Mouse (Mus musculus): ENCODE results near the gene Shf. TPM values are rescaled to one million over a fixed set of nuclear protein-coding genes. Genes with fewer than 3 reads are reported as not detected.

Gene Shf
- total and polyA plus RNA-seq, 3 experiments: 0.22 to 0.27 TPM; not detected in 1

- no peak for ATAC-seq (ENCODE audit: extremely low read depth, insufficient number of reproducible peaks, low FRiP score, poor library complexity, severe bottlenecking)
- Histone ChIP-seq H3K9me3 (replicated peaks) (no peaks in the 10 kb centered on the region), H3K27me3 (ENCODE audit: insufficient read depth, low read length) (peaks cover 44% of the 10 kb centered on the region), H3K36me3 (replicated peaks) (no peaks in the 10 kb centered on the region), H3K4me1 (ENCODE audit: insufficient read depth, low read depth, low read length) (peaks cover 8% of the 10 kb centered on the region), H3K4me3 (ENCODE audit: low read depth, low read length) (no peak overlapping the region)
- TF ChIP-seq GATA1 (IDR thresholded peaks at IDR 0.05; ENCODE audit: borderline replicate concordance, low read length) (no peak), CTCF (IDR thresholded peaks at IDR 0.05; ENCODE audit: low read depth, low read length) (no peak), POLR2AphosphoS5 (IDR thresholded peaks at IDR 0.05; ENCODE audit: insufficient replicate concordance, low read depth, low read length) (no peak), GATA2 (IDR thresholded peaks at IDR 0.05; ENCODE audit: borderline replicate concordance, low read depth, low read length) (no peak), TAL1 (conservative IDR thresholded peaks at IDR 0.05; ENCODE audit: low read depth, low read length) (no peak)
- DNase-seq (ENCODE audit: low spot score): no peak
Measured at GRCm38 (mm10) chr2:122304544-122304943, 64.4 kb downstream of the Shf start.

- peak; percentile 56 for DNase-seq (ENCODE audit: low spot score)
- H3K4me1 ChIP-seq (ENCODE audit: insufficient read depth, low read depth, low read length): peaks cover 8% of the 10 kb centered on the region
- peak; percentile 32 for TF ChIP-seq CTCF (IDR thresholded peaks at IDR 0.05; ENCODE audit: low read depth, low read length)
- no peak for TF ChIP-seq GATA2 (IDR thresholded peaks at IDR 0.05; ENCODE audit: borderline replicate concordance, low read depth, low read length)
Measured at GRCm38 (mm10) chr2:122302574-122303241, 66.3 kb downstream of the Shf start.

GRCm38 (mm10) chr2:122301921-122302573 is 66.9 kb downstream of the Shf start:
- H3K27me3 ChIP-seq (ENCODE audit: insufficient read depth, low read length): peaks cover 66% of the 10 kb centered on the region
- TF ChIP-seq TAL1 (conservative IDR thresholded peaks at IDR 0.05; ENCODE audit: low read depth, low read length) (no peak), GATA2 (IDR thresholded peaks at IDR 0.05; ENCODE audit: borderline replicate concordance, low read depth, low read length) (no peak), POLR2AphosphoS5 (IDR thresholded peaks at IDR 0.05; ENCODE audit: insufficient replicate concordance, low read depth, low read length) (no peak), CTCF (IDR thresholded peaks at IDR 0.05; ENCODE audit: low read depth, low read length) (no peak), GATA1 (IDR thresholded peaks at IDR 0.05; ENCODE audit: borderline replicate concordance, low read length) (no peak)
- H3K4me1 ChIP-seq (ENCODE audit: insufficient read depth, low read depth, low read length): peaks cover 8% of the 10 kb centered on the region
- ATAC-seq (ENCODE audit: extremely low read depth, insufficient number of reproducible peaks, low FRiP score, poor library complexity, severe bottlenecking) (no peak), DNase-seq (ENCODE audit: low spot score) (no peak)
- H3K4me3 ChIP-seq (ENCODE audit: low read depth, low read length): no peak overlapping the region
- no peaks in the 10 kb centered on the region for H3K9me3 ChIP-seq (replicated peaks)
- no peaks in the 10 kb centered on the region for H3K36me3 ChIP-seq (replicated peaks)

More at GRCm38 (mm10) chr2:122302574-122303241, 66.3 kb downstream of the Shf start:
- no peaks in the 10 kb centered on the region for H3K9me3 ChIP-seq (replicated peaks)
- H3K4me3 ChIP-seq (ENCODE audit: low read depth, low read length): no peak overlapping the region
- H3K27me3 ChIP-seq (ENCODE audit: insufficient read depth, low read length): peaks cover 59% of the 10 kb centered on the region
- peak; percentile 75 for ATAC-seq (ENCODE audit: extremely low read depth, insufficient number of reproducible peaks, low FRiP score, poor library complexity, severe bottlenecking)
- H3K36me3 ChIP-seq (replicated peaks): no peaks in the 10 kb centered on the region

GRCm38 (mm10) chr2:122301081-122301920 is 67.7 kb downstream of the Shf start:
- Histone ChIP-seq H3K9me3 (replicated peaks) (no peaks in the 10 kb centered on the region), H3K4me1 (ENCODE audit: insufficient read depth, low read depth, low read length) (peaks cover 8% of the 10 kb centered on the region), H3K4me3 (ENCODE audit: low read depth, low read length) (no peak overlapping the region), H3K36me3 (replicated peaks) (no peaks in the 10 kb centered on the region), H3K27me3 (ENCODE audit: insufficient read depth, low read length) (peaks cover 62% of the 10 kb centered on the region)
- TF ChIP-seq CTCF (IDR thresholded peaks at IDR 0.05; ENCODE audit: low read depth, low read length) (no peak), GATA1 (IDR thresholded peaks at IDR 0.05; ENCODE audit: borderline replicate concordance, low read length) (no peak), GATA2 (IDR thresholded peaks at IDR 0.05; ENCODE audit: borderline replicate concordance, low read depth, low read length) (no peak), TAL1 (conservative IDR thresholded peaks at IDR 0.05; ENCODE audit: low read depth, low read length) (no peak)
- ATAC-seq (ENCODE audit: extremely low read depth, insufficient number of reproducible peaks, low FRiP score, poor library complexity, severe bottlenecking) (no peak), DNase-seq (ENCODE audit: low spot score) (no peak)

GRCm38 (mm10) chr2:122300656-122301020 is 68.3 kb downstream of the Shf start:
- Histone ChIP-seq H3K4me3 (ENCODE audit: low read depth, low read length) (no peak overlapping the region), H3K9me3 (replicated peaks) (no peaks in the 10 kb centered on the region), H3K4me1 (ENCODE audit: insufficient read depth, low read depth, low read length) (peaks cover 8% of the 10 kb centered on the region), H3K36me3 (replicated peaks) (no peaks in the 10 kb centered on the region), H3K27me3 (ENCODE audit: insufficient read depth, low read length) (peaks cover 61% of the 10 kb centered on the region)
- ATAC-seq (ENCODE audit: extremely low read depth, insufficient number of reproducible peaks, low FRiP score, poor library complexity, severe bottlenecking) (no peak), DNase-seq (ENCODE audit: low spot score) (no peak)
- no peak for TF ChIP-seq GATA1 (IDR thresholded peaks at IDR 0.05; ENCODE audit: borderline replicate concordance, low read length)

- peaks cover 8% of the 10 kb centered on the region for H3K4me1 ChIP-seq (ENCODE audit: insufficient read depth, low read depth, low read length)
- no peaks in the 10 kb centered on the region for H3K36me3 ChIP-seq (replicated peaks)
- ATAC-seq (ENCODE audit: extremely low read depth, insufficient number of reproducible peaks, low FRiP score, poor library complexity, severe bottlenecking): no peak
- TF ChIP-seq GATA2 (IDR thresholded peaks at IDR 0.05; ENCODE audit: borderline replicate concordance, low read depth, low read length): no peak
- no peak for TF ChIP-seq CTCF (IDR thresholded peaks at IDR 0.05; ENCODE audit: low read depth, low read length)
- no peak for TF ChIP-seq TAL1 (conservative IDR thresholded peaks at IDR 0.05; ENCODE audit: low read depth, low read length)
- no peak for TF ChIP-seq GATA1 (IDR thresholded peaks at IDR 0.05; ENCODE audit: borderline replicate concordance, low read length)
- no peak for TF ChIP-seq POLR2AphosphoS5 (IDR thresholded peaks at IDR 0.05; ENCODE audit: insufficient replicate concordance, low read depth, low read length)
- peaks cover 58% of the 10 kb centered on the region for H3K27me3 ChIP-seq (ENCODE audit: insufficient read depth, low read length)
- H3K4me3 ChIP-seq (ENCODE audit: low read depth, low read length): no peak overlapping the region
- H3K9me3 ChIP-seq (replicated peaks): no peaks in the 10 kb centered on the region
- no peak for DNase-seq (ENCODE audit: low spot score)
Measured at GRCm38 (mm10) chr2:122299911-122300655, 68.9 kb downstream of the Shf start.

Other genes starting within 250 kb of the Shf start
- 996 and 1,120 TPM in 2 replicates for gene B2m, start 221.5 kb downstream of the Shf start, total RNA-seq (2014; fragmentation: Nextera tagmentation)
- 2,007 and 2,025 TPM in 2 replicates for gene B2m, start 221.5 kb downstream of the Shf start, total RNA-seq (2017)
- gene B2m, start 221.5 kb downstream of the Shf start, polyA plus RNA-seq (2012): 28.8 and 29.6 TPM in 2 replicates
- gene Trim69, start 208.5 kb downstream of the Shf start, total RNA-seq (2014; fragmentation: Nextera tagmentation): not detected in 2 replicates
- gene Trim69, start 208.5 kb downstream of the Shf start, total RNA-seq (2017): not detected in 2 replicates
- gene Trim69, start 208.5 kb downstream of the Shf start, polyA plus RNA-seq (2012): not detected in 2 replicates
- gene Patl2, start 183.0 kb downstream of the Shf start, total RNA-seq (2014; fragmentation: Nextera tagmentation): 1.1 and 1.9 TPM in 2 replicates
- gene Patl2, start 183.0 kb downstream of the Shf start, total RNA-seq (2017): 13.7 and 14.5 TPM in 2 replicates
- gene Patl2, start 183.0 kb downstream of the Shf start, polyA plus RNA-seq (2012): 0.04 and 0.09 TPM in 2 replicates
- not detected in 2 replicates for gene Terb2, start 182.9 kb downstream of the Shf start, total RNA-seq (2014; fragmentation: Nextera tagmentation)
- gene Terb2, start 182.9 kb downstream of the Shf start, total RNA-seq (2017): not detected in 2 replicates
- gene Terb2, start 182.9 kb downstream of the Shf start, polyA plus RNA-seq (2012): not detected in 2 replicates
- gene Sord, start 134.4 kb downstream of the Shf start, total RNA-seq (2014; fragmentation: Nextera tagmentation): 211 and 213 TPM in 2 replicates
- gene Sord, start 134.4 kb downstream of the Shf start, total RNA-seq (2017): 230 and 241 TPM in 2 replicates
- 91.7 and 102 TPM in 2 replicates for gene Sord, start 134.4 kb downstream of the Shf start, polyA plus RNA-seq (2012)
- not detected in 2 replicates for gene Duox2, start 70.7 kb downstream of the Shf start, total RNA-seq (2014; fragmentation: Nextera tagmentation)
- 0.16 TPM in 1 of 2 replicates, not detected in the other for gene Duox2, start 70.7 kb downstream of the Shf start, total RNA-seq (2017)
- gene Duox2, start 70.7 kb downstream of the Shf start, polyA plus RNA-seq (2012): not detected in 2 replicates
- not detected in 2 replicates for gene Duoxa2, start 70.3 kb downstream of the Shf start, total RNA-seq (2014; fragmentation: Nextera tagmentation)
- 0.16 TPM in 1 of 2 replicates, not detected in the other for gene Duoxa2, start 70.3 kb downstream of the Shf start, total RNA-seq (2017)
- not detected in 2 replicates for gene Duoxa2, start 70.3 kb downstream of the Shf start, polyA plus RNA-seq (2012)
- not detected in 2 replicates for gene Duoxa1, start 55.4 kb downstream of the Shf start, total RNA-seq (2014; fragmentation: Nextera tagmentation)
- gene Duoxa1, start 55.4 kb downstream of the Shf start, total RNA-seq (2017): 0.11 TPM in 1 of 2 replicates, not detected in the other
- not detected in 2 replicates for gene Duoxa1, start 55.4 kb downstream of the Shf start, polyA plus RNA-seq (2012)
- gene Duox1, start 53.5 kb downstream of the Shf start, total RNA-seq (2014; fragmentation: Nextera tagmentation): not detected in 2 replicates
- not detected in 2 replicates for gene Duox1, start 53.5 kb downstream of the Shf start, total RNA-seq (2017)
- gene Duox1, start 53.5 kb downstream of the Shf start, polyA plus RNA-seq (2012): not detected in 2 replicates
- gene Slc28a2, start 57.3 kb upstream of the Shf start, total RNA-seq (2014; fragmentation: Nextera tagmentation): 0.19 TPM in 1 of 2 replicates, not detected in the other
- 0.05 and 0.06 TPM in 2 replicates for gene Slc28a2, start 57.3 kb upstream of the Shf start, total RNA-seq (2017)
- gene Slc28a2, start 57.3 kb upstream of the Shf start, polyA plus RNA-seq (2012): 0.01 TPM in 1 of 2 replicates, not detected in the other
- gene Gm14085, start 115.8 kb upstream of the Shf start, total RNA-seq (2014; fragmentation: Nextera tagmentation): not detected in 2 replicates
- 0.06 and 0.22 TPM in 2 replicates for gene Gm14085, start 115.8 kb upstream of the Shf start, total RNA-seq (2017)
- 0.02 TPM in 1 of 2 replicates, not detected in the other for gene Gm14085, start 115.8 kb upstream of the Shf start, polyA plus RNA-seq (2012)
- not detected in 2 replicates for gene Gatm, start 242.1 kb upstream of the Shf start, total RNA-seq (2014; fragmentation: Nextera tagmentation)
- gene Gatm, start 242.1 kb upstream of the Shf start, total RNA-seq (2017): not detected in 2 replicates
- gene Gatm, start 242.1 kb upstream of the Shf start, polyA plus RNA-seq (2012): not detected in 2 replicates